Mouse (Mus musculus): ENCODE data around the gene Gm39566.

Gene Gm39566

GRCm38 (mm10) chr11:69795983-69796435 lies 19.1 kb downstream of the Gm39566 start:
- no peak for DNase-seq (ENCODE audit: low spot score)

- DNase-seq (ENCODE audit: low spot score) = peak; percentile 96
Measured at GRCm38 (mm10) chr11:69795168-69795982, 19.7 kb downstream of the Gm39566 start, which contains the start of gene Chrnb1. Gene Chrnb1 (minus strand): TSS chr11:69795943.

GRCm38 (mm10) chr11:69793429-69793828 lies 21.7 kb downstream of the Gm39566 start:
- DNase-seq (ENCODE audit: low spot score) = no peak

GRCm38 (mm10) chr11:69791420-69791819 lies 23.7 kb downstream of the Gm39566 start:
- DNase-seq (ENCODE audit: low spot score) = no peak

GRCm38 (mm10) chr11:69789431-69789830 lies 25.7 kb downstream of the Gm39566 start:
- no peak for DNase-seq (ENCODE audit: low spot score)

GRCm38 (mm10) chr11:69787306-69787705 lies 27.8 kb downstream of the Gm39566 start:
- DNase-seq (ENCODE audit: low spot score) = no peak

GRCm38 (mm10) chr11:69784793-69785272 lies 30.3 kb downstream of the Gm39566 start:
- no peak for DNase-seq (ENCODE audit: low spot score)

- no peak for DNase-seq (ENCODE audit: low spot score)
Measured at GRCm38 (mm10) chr11:69781828-69782227, 33.3 kb downstream of the Gm39566 start.

GRCm38 (mm10) chr11:69778985-69779384 lies 36.1 kb downstream of the Gm39566 start:
- no peak for DNase-seq (ENCODE audit: low spot score)

GRCm38 (mm10) chr11:69778258-69778982 lies 36.7 kb downstream of the Gm39566 start:
- DNase-seq (ENCODE audit: low spot score) = no peak

- DNase-seq (ENCODE audit: low spot score) = no peak
Measured at GRCm38 (mm10) chr11:69777504-69778257, 37.4 kb downstream of the Gm39566 start.

GRCm38 (mm10) chr11:69776488-69776887 lies 38.6 kb downstream of the Gm39566 start:
- DNase-seq (ENCODE audit: low spot score) = no peak

- no peak for DNase-seq (ENCODE audit: low spot score)
Measured at GRCm38 (mm10) chr11:69775716-69776115, 39.4 kb downstream of the Gm39566 start.

- DNase-seq (ENCODE audit: low spot score) = no peak
Measured at GRCm38 (mm10) chr11:69774961-69775360, 40.1 kb downstream of the Gm39566 start.

- DNase-seq (ENCODE audit: low spot score) = peak; percentile 25
Measured at GRCm38 (mm10) chr11:69767625-69767909, 47.5 kb downstream of the Gm39566 start.

- DNase-seq (ENCODE audit: low spot score) = peak; percentile 11
Measured at GRCm38 (mm10) chr11:69766872-69767624, 48.0 kb downstream of the Gm39566 start.

GRCm38 (mm10) chr11:69766126-69766609 lies 48.9 kb downstream of the Gm39566 start:
- peak; percentile 81 for DNase-seq (ENCODE audit: low spot score)

- DNase-seq (ENCODE audit: low spot score) = peak; percentile 31
Measured at GRCm38 (mm10) chr11:69765221-69766125, 49.6 kb downstream of the Gm39566 start, which contains the start of gene Zbtb4. Gene Zbtb4 (plus strand): TSS chr11:69765912.

- no peak for DNase-seq (ENCODE audit: low spot score)
Measured at GRCm38 (mm10) chr11:69763551-69763950, 51.5 kb downstream of the Gm39566 start.

GRCm38 (mm10) chr11:69761868-69762267 lies 53.2 kb downstream of the Gm39566 start, which contains the start of gene Slc35g3:
Gene Slc35g3 (minus strand): TSS chr11:69761968.
- DNase-seq (ENCODE audit: low spot score) = no peak

All from urinary bladder, postnatal 14 days (tissue).